Mouse (Mus musculus) adrenal gland (tissue): ENCODE measurements at regions not wholly inside any gene's neighbourhood (a gene's known extent, or its start where the extent isn't known, plus 50 kb on each side); places are given as distances from the start of the nearest gene placed in this dataset.
"Not testable (repeated sequence)": the region's sequence is repeated elsewhere in the genome, so short reads cannot be mapped to it uniquely, and the experiment has no call there.

ENCODE experiments used
- intact Hi-C: fragments of 180-260 bp; cut with DNase I; formaldehyde crosslinking; loops from one replicate; pipeline ENCODE4 v1.15.1; 2025

GRCm38 (mm10) chrX:99732526-99732925 lies 88.3 kb upstream of the Tmem28 start:
- intact Hi-C loops, result no loop called here

- intact Hi-C loops, result no loop called here
Observed at GRCm38 (mm10) chrX:99725101-99725500, 95.7 kb upstream of the Tmem28 start.

- intact Hi-C loops, result no loop called here
Observed at GRCm38 (mm10) chrX:99695366-99695765, 125.5 kb upstream of the Tmem28 start.

- intact Hi-C loops, result no loop called here
Observed at GRCm38 (mm10) chrX:99690971-99691370, 129.8 kb upstream of the Tmem28 start.

- intact Hi-C loops, result no loop called here
Observed at GRCm38 (mm10) chrX:99689761-99690160, 131.1 kb upstream of the Tmem28 start.

GRCm38 (mm10) chrX:99682491-99682890 lies 138.3 kb upstream of the Tmem28 start:
- intact Hi-C loops, result not testable (repeated sequence)

GRCm38 (mm10) chrX:99667596-99667995 lies 153.2 kb upstream of the Tmem28 start:
- intact Hi-C loops, result no loop called here

GRCm38 (mm10) chrX:99662566-99662965 lies 158.3 kb upstream of the Tmem28 start:
- intact Hi-C loops, result loop anchor here (5.0 kb wide), 1 partner anchor 140 kb away; no protein-coding TSS in a partner anchor

GRCm38 (mm10) chrX:99659496-99660140 lies 161.2 kb upstream of the Tmem28 start:
- intact Hi-C loops, result loop anchor here (5.0 to 10.0 kb wide), 2 partner anchors 137 to 255 kb away; no protein-coding TSS in a partner anchor

- intact Hi-C loops, result loop anchor here (2.0 to 10.0 kb wide), 2 partner anchors 253 to 527 kb away; no protein-coding TSS in a partner anchor
Observed at GRCm38 (mm10) chrX:99657790-99658451, 162.9 kb upstream of the Tmem28 start.

GRCm38 (mm10) chrX:99656988-99657387 lies 163.8 kb upstream of the Tmem28 start:
- intact Hi-C loops, result loop anchor here (2.0 to 10.0 kb wide), 2 partner anchors 252 to 526 kb away; no protein-coding TSS in a partner anchor

- intact Hi-C loops, result no loop called here
Observed at GRCm38 (mm10) chrX:99632211-99632775, 161.2 kb upstream of the Pja1 start.

- intact Hi-C loops, result no loop called here
Observed at GRCm38 (mm10) chrX:99624515-99625179, 153.6 kb upstream of the Pja1 start.

- intact Hi-C loops, result no loop called here
Observed at GRCm38 (mm10) chrX:99612130-99612759, 141.2 kb upstream of the Pja1 start.

GRCm38 (mm10) chrX:99610096-99610495 lies 139.0 kb upstream of the Pja1 start:
- intact Hi-C loops, result no loop called here

GRCm38 (mm10) chrX:99609591-99609990 lies 138.5 kb upstream of the Pja1 start:
- intact Hi-C loops, result no loop called here

- intact Hi-C loops, result no loop called here
Observed at GRCm38 (mm10) chrX:99608284-99608692, 137.2 kb upstream of the Pja1 start.

GRCm38 (mm10) chrX:99605084-99605824 lies 134.2 kb upstream of the Pja1 start:
- intact Hi-C loops, result no loop called here

- intact Hi-C loops, result no loop called here
Observed at GRCm38 (mm10) chrX:99603714-99604113, 132.6 kb upstream of the Pja1 start.

- intact Hi-C loops, result no loop called here
Observed at GRCm38 (mm10) chrX:99602268-99602885, 131.3 kb upstream of the Pja1 start.
